8 mouse cellular contexts compared by ENCODE assay signal in the genomic region with DNA sequence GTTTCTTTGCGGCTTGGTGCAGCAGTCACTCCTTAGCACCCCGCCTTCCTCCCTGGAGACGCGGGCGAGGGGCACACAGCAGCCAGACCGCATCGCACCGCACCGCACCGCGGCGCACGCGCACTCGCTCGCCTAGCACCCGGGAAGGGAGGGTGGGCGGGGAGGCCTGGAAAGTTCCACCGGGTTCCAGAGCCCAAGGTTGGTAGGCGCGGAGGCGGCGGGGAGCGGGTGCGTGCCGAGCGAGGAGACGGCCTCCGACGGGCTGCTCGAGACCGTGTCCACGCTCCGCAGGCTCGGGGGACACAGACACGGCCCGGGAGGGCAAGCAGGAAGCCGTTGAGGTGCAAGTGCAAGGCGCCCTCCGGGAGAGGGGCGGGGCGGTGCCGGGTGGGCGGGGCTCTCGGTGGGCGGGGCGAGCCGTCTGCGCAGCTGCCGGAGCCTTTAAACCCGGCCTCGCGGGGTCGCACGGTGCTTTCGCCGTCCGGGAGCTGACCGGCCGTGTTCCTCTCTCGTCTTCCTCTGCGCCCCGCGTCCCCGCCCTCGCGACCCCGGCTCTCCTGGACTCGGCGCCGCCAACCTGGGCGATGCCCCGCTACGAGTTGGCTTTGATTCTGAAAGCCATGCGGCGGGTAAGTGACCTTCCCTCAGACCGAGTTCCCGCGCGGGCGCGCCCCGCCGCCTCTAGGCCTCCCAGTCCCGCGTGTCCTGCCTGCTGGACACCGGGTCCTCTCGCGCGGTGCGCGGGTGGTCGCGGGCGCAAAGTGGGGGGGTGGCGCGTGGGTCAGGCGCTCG. TPM values are rescaled to one million over a fixed set of nuclear protein-coding genes. Genes with fewer than 3 reads are reported as not detected.
DNase-seq lines count a peak whose midpoint lies in the region; ATAC-seq and TF ChIP-seq lines count a peak whose summit lies in the region.

A gene (plus strand): TSS at position 419 of the 792 bp plus-strand sequence.
A gene (plus strand): TSS at position 465 of the 792 bp plus-strand sequence.
A gene (plus strand): TSS at position 471 of the 792 bp plus-strand sequence.

- H3K9me3 ChIP-seq in lung, embryonic 16.5 days (ENCODE audit: control insufficient read depth, low read length), result peaks cover 12% of the 10 kb centered on the region

- peak within 1 kb of the TSS; percentile 44; the same call in 1 of the 2 replicates for H3K27ac ChIP-seq in lung, embryonic 16.5 days (ENCODE audit: low read length)
- H3K27ac ChIP-seq in thymus, adult 2 months (ENCODE audit: control insufficient read depth, insufficient read depth, low read length), result peak within 1 kb of the TSS; percentile 43; the same call in 1 of the 2 replicates

- under 1% methylated on average over 79 of the region's 99 CpGs for WGBS in lung, embryonic 16.5 days
- under 1% methylated on average over 98 of the region's 99 CpGs for WGBS in thymus, adult 2 months

- H3K4me2 ChIP-seq in lung, embryonic 16.5 days (ENCODE audit: low read depth, low read length), result peak within 1 kb of the TSS; percentile 97

- H3K4me1 ChIP-seq in lung, embryonic 16.5 days (replicated peaks; ENCODE audit: control insufficient read depth, insufficient read depth, low read length), result peaks cover 5% of the 10 kb centered on the region; the same call in 1 of the 2 replicates
- peaks cover 18% of the 10 kb centered on the region for H3K4me1 ChIP-seq in thymus, adult 2 months (replicated peaks; ENCODE audit: control insufficient read depth, insufficient read depth, low read length)

- peaks cover 5% of the 10 kb centered on the region; the same call in 1 of the 2 replicates for H3K27me3 ChIP-seq in lung, embryonic 16.5 days (ENCODE audit: control insufficient read depth, insufficient read depth, low read depth, low read length)
- H3K27me3 ChIP-seq in thymus, adult 2 months (ENCODE audit: control insufficient read depth, insufficient read depth, low read length), result no peaks in the 10 kb centered on the region

- TF ChIP-seq CTCF in thymus, adult 2 months (IDR thresholded peaks at IDR 0.05; ENCODE audit: borderline replicate concordance, control insufficient read depth, extremely low read depth, insufficient read depth, low read length, poor library complexity), result peak; percentile 29; the same call in 1 of the 2 replicates

- H3K9ac ChIP-seq in lung, embryonic 16.5 days (ENCODE audit: low read length), result peak within 1 kb of the TSS; percentile 79

- ATAC-seq in frontal cortex, adult (ENCODE audit: low TSS enrichment), result peak; percentile 85
- peak; percentile 67 to 83 for ATAC-seq in hematopoietic stem cell, adult 5-6 weeks (replicated peaks in 1 of 2; ENCODE audit: insufficient read depth in 1 of 2, low FRiP score in 2 of 2, low TSS enrichment in 1 of 2, low read depth in 1 of 2, poor library complexity in 2 of 2, severe bottlenecking in 2 of 2)
- ATAC-seq in lung, embryonic 16.5 days (ENCODE audit: low read depth), result peak; percentile 96

- peak; percentile 93 for DNase-seq in Muller cell, postnatal 12 days (ENCODE audit: inconsistent ontology term)
- peak; percentile 88 for DNase-seq in cerebellum, adult 9-10 months
- DNase-seq in layer of hippocampus, adult 9-11 months, result peak; percentile 85
- peak; percentile 75 for DNase-seq in ovary, adult 18-20 months (ENCODE audit: low spot score)
- DNase-seq in thymus, adult 2 months, result peak; percentile 83

- TF ChIP-seq POLR2A in thymus, adult 2 months (IDR thresholded peaks at IDR 0.05; ENCODE audit: control insufficient read depth, extremely low read depth, insufficient read depth, low read length, poor library complexity), result peak; percentile 89

- peak within 1 kb of the TSS; percentile 89 for H3K4me3 ChIP-seq in lung, embryonic 16.5 days (ENCODE audit: low read length)
- peak within 1 kb of the TSS; percentile 95 for H3K4me3 ChIP-seq in thymus, adult 2 months (ENCODE audit: control insufficient read depth, insufficient read depth, low read length)

- H3K36me3 ChIP-seq in lung, embryonic 16.5 days (ENCODE audit: control insufficient read depth, insufficient read depth, low read length), result no peaks in the 10 kb centered on the region
- H3K36me3 ChIP-seq in thymus, adult 2 months (ENCODE audit: control insufficient read depth, insufficient read depth, low read length), result no peaks in the 10 kb centered on the region

RNA-seq across cellular contexts. Expression of the first gene that starts in this region (rescaled TPM):
- total RNA-seq in hematopoietic stem cell, adult 5-6 weeks (2017), result 24.9 and 28.7 TPM in 2 replicates
- 60.3 and 61.2 TPM in 2 replicates for polyA plus RNA-seq in lung, embryonic 16.5 days (2015; fragmentation: Nextera tagmentation; extraction: Ambion mirVana)
- polyA plus RNA-seq in thymus, adult 2 months (2012; rRNA removed), result 26.2 and 27.2 TPM in 2 replicates

RNA-seq across cellular contexts. Expression of the second gene that starts in this region (rescaled TPM):
- total RNA-seq in hematopoietic stem cell, adult 5-6 weeks (2017), result not detected in 2 replicates
- polyA plus RNA-seq in lung, embryonic 16.5 days (2015; fragmentation: Nextera tagmentation; extraction: Ambion mirVana), result not detected in 2 replicates
- polyA plus RNA-seq in thymus, adult 2 months (2012; rRNA removed), result not detected in 2 replicates

RNA-seq across cellular contexts. Expression of the third gene that starts in this region (rescaled TPM):
- 8.3 and 9.2 TPM in 2 replicates for total RNA-seq in hematopoietic stem cell, adult 5-6 weeks (2017)
- polyA plus RNA-seq in lung, embryonic 16.5 days (2015; fragmentation: Nextera tagmentation; extraction: Ambion mirVana), result 3.8 TPM in 2 replicates
- polyA plus RNA-seq in thymus, adult 2 months (2012; rRNA removed), result 3.2 and 3.5 TPM in 2 replicates

Comparison
In these comparisons a context has a peak if more than half of its experiments do, and no peak if none do; other contexts are left out.
1. Peak in every context shown above with its lines: DNase-seq, ATAC-seq, H3K4me3 ChIP-seq and H3K27ac ChIP-seq.